Mouse (Mus musculus): ENCODE measurements around the gene Tmem131l.
A peak's percentile ranks its signal among the peaks of the same experiment; 100 is the strongest.

The Tmem131l gene

DNA sequence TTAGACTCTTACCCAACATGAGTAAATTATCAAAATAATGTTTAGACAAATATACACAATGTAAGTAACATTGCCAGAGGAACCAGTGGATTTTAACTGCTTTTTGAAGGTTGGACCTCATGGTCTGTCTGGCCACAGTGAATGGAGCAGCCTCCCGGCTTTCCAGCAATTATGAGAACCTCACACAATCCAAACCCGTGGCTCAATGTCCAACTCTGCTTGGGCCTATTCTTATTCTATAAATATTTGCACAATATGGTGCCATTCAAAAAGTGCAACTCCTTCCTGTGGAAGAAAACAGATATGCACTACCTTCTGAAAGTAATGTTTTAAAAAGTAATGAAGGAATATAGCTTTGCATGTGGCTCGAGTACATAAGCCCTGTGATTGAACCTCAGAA is 62.2 kb downstream of the Tmem131l start:
- no peak for DNase-seq (ENCODE audit: low spot score in 2 of 2)

DNA sequence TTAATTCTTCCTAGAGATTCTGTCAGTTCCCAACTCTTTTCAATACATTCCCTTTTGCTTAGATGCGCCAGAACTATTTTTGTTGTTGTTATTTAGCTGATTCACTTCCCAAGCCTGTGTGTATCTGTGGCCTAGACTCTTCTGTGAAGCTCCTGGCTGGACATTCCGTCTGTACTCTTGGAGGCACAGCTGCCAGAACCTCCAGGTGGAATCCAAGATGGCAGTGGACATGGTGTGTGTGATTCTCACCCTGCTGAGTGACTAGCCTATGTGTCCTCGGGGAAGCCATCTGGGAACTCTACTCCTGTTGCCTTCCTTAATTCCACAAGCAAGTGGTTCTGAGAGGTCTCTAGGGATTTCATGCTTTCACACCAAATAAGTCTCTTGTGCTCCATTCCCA is 63.8 kb downstream of the Tmem131l start:
- DNase-seq (ENCODE audit: low spot score in 2 of 2) = no peak

DNA sequence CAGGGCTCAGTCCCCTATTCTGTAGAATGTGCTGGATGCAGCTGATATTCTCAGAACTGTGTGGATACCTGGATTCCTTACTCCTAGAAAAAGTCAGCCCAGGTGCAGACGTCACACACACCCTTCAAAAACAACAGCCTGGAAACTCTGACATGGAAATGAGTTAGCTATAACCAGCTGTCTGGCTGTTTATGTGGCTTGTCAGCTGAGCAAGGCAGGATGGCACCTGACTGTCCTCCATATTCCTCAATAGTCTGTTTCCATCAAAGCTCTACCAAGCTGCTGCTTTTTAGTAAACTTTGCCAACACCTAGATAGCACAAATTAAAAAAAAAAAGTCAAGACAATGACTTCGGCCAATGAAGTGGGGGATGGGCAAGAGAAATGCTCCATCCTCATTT is 66.6 kb downstream of the Tmem131l start:
- no peak for DNase-seq (ENCODE audit: low spot score in 2 of 2)

DNA sequence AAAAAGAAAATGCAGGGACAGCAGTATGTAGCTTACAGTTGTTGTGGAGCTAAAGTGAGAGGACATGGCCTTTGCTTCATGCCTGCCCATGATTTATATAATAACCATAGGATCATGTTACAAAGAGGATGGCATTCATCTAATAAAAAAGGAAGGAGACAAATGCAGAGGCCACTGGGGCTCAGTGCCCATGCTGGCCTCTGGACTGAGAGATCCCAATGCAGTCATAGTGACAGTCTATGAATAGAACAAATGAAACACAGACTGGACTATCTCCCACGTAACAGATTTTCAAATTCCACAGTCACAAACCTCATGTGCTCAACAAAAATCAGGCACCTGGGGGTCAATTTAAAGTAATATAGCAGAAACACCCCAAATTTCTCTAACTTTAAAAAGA is 69.3 kb downstream of the Tmem131l start:
- no peak for DNase-seq (ENCODE audit: low spot score in 2 of 2)

DNA sequence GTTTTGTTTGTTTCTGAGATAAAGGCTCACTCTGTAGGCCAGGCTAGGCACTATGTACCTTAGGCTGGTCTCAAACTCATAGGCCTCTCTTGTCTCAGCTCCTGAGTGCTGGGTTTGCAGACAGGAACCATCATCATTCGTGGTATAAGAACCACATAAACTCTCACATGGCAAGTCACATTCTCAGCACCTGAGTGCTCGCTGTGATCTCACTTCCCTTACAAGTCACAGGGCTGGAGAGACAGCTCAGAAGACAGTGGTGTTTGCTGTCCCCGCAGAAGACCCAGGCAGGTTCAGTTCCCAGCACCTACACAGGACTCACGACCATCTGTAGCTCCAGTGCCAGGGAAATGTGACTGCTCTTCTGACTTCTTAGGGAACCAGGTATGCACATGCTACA is 70.9 kb downstream of the Tmem131l start:
- DNase-seq (ENCODE audit: low spot score in 2 of 2) = no peak

DNA sequence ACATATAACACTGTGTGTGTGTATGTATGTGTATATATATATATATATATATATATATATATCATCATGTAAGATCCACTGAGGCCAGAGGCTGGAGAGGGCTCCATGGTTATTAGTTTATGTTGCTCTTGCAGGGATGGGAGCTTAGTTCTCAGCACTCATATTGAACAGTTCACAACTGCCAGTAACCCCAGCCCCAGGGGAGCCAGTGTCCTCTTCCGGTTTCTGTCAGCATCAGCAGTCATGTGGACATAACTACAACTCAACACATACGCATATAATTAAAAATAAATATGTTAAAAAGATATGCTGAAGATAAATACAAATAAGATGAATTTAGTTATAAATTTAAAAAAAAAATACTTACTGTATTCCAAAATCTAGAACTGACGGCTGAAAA is 72.2 kb downstream of the Tmem131l start:
- no peak for DNase-seq (ENCODE audit: low spot score in 2 of 2)

DNA sequence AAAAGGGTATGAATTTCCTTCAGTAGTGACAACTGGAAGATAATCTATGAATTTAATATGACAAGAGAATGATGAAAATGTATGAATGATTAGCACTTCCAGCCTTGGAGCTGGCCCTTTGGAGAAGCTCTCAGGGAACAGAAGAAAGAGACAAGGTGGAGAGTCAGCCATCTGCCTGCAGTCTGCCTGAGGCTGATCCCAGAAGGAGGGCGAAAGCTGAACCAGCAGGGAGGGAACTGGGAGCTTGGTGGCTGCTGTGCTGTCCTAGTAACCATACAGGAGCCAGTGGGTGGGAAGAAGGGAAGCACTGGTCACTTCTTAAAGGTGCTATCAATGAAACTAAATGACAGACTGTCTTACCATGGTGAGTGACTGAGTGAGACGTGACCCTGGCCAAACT is 74.6 kb downstream of the Tmem131l start:
- no peak for DNase-seq (ENCODE audit: low spot score in 2 of 2)

DNA sequence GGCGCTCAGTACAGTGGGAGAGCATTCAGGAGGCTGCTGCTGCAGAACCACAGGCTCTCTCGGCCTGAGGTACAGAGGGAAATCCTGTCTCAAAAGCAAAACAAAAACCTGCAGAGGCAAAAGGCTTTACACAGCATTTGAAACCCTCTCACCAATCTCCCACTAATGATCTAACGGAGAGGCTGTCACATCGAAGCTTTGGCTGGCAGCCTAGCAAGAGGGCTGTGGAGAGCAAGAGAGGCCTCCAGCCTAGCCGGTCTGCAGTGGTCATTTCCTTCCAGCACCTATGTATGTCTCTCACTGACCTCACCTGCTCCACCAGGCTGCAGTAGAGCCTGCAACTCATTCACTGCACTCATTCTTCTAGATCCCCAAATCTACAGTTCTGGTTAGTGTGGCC is 76.3 kb downstream of the Tmem131l start:
- no peak for DNase-seq (ENCODE audit: low spot score in 2 of 2)

DNA sequence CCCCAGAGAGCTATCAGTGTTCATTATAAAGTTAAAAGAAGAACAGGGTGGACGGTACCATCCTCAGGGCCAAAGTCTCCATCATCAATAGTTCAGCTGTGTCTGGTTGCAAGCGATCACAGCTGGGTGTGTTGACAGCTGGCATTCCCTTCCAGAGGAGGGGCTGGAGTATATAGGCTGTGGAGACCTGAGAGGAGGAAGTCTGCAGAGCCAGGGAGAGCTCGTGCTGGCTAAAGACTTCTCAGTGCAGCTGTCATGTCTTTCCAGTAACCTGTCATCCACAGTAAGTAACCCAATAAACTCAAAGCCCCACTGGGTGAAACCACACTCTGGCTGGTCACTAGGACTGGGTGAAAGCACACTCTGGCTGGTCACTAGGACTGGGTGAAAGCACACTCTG is 77.4 kb downstream of the Tmem131l start:
- no peak for DNase-seq (ENCODE audit: low spot score in 2 of 2)

DNA sequence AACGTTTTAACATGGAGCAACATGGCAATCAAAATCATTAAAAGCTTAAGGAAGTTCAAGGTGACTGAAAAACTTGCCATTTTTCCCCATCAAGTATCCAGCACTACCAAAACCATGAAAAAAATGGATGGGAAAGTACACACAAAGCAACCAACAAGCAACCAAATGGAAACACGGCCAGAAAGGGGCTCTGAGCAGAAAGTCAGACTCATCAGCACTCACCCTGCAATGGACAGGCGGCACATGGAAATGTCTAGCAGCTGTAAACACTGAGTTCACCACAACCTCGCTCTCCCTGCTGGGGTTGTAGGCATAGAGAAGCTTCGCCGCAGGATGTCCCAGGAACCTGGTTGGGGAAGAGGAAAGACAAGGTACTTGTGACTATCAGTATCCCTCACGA is 77.9 kb downstream of the Tmem131l start:
- no peak for DNase-seq (ENCODE audit: low spot score in 2 of 2)

DNA sequence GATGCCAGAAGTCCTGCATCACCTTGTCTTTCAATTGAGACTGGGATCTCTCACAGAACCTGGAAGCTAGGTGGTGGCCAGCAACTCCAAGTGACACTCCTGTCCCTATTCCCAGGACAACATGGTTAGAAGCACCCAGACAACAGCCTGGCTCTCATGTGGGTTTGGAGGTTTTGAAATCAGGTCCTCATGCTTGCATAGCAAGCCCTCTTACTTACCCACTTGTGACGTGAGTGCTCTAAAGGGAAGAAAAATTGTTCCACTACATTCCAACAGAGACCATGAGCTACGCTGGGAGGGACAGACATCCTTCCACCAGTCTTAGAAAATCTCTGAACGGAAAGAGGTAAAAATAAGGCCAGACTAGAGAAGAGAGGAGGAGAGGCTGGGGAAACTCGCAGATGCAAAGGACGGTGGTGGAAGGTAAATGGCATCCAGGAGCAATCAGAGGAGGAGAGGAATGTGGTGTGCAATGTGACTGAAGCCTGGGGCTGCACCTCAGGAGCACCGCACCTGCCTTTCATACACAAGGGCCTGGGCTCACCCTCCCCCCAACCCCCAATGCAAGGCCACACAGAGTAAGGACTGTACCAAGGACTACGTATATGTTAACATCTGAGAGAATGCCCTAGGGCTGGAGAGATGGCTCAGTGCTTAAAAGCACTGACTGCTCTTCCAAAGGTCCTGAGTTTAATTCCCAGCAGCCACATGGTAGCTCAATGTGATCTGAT is 80.9 kb downstream of the Tmem131l start:
- DNase-seq (ENCODE audit: low spot score in 2 of 2) = no peak

DNA sequence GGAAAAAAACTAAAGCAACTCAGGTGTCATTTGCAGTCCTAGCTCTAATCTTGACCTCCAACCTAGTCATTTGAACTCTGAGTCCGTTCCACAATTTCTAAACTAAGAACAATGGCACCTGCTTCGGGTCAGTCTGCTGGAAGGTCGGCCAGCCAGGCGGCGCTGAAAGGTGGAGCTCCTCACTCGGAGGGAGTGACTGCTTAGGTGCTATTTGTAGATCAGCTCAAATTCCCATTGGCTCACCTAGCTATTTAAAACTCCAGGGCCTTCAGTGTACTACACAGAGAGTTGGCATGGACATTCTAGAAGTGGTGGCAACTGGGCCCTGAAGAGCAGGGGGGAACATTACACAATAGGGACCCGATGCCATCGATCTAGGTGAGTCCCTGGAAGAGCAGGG is 86.1 kb downstream of the Tmem131l start:
- DNase-seq (ENCODE audit: low spot score in 2 of 2) = no peak

DNA sequence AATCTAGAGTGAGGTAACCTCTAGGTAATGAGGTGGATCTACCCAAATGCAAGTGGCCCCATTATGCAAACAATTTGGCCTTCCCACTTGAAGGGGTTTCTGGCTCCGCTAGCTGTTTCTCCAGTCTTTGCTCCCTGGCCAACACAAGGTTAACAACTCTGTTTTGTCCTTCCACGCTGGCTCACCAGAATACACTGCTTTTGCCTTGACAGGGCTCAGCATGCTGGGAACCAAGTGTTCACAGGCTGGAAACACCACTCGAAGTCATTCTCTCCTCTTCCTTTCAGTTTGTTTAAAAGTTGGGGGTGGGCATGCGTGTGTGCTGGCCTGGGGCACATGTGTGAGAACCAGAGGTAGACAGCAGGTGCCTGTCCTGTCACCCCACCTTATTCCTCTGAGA is 91.2 kb downstream of the Tmem131l start:
- DNase-seq (ENCODE audit: low spot score in 2 of 2) = no peak

DNA sequence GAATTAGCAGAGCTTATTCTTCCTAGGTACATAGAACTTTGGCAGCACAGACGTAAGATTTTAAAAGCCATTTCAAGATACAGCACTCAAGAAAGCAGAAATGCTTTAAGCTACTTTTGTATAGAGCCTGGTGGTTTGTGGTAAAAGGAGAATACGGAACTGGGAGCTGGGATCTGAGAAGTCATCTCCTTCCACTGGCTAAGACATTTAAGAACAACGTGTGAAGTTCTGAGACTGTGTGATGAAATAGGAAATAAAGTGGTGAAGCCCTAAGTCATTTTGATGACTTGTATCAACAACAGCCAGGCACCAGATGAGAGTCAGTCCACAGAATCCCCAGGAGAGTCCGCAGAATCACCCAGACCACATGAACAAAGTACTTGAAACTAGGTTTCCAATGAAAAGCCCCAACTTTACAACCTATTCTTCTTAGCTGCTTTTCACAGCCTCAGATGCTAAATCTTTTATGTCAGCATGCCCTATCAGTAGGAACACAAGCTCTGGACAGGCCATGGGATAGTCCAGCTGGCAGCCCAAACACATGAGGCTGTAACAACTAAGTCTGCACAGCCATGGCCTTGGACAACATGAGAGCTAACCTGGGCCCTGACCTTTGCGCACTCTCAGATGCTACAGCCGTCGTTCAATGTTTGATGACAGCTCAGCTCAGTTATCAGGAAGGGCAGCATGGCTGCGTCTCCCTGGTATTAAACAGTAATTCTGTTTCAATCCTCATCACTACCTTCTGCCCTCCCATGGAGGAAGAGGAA is 92.3 kb downstream of the Tmem131l start:
- DNase-seq (ENCODE audit: low spot score in 2 of 2) = no peak

DNA sequence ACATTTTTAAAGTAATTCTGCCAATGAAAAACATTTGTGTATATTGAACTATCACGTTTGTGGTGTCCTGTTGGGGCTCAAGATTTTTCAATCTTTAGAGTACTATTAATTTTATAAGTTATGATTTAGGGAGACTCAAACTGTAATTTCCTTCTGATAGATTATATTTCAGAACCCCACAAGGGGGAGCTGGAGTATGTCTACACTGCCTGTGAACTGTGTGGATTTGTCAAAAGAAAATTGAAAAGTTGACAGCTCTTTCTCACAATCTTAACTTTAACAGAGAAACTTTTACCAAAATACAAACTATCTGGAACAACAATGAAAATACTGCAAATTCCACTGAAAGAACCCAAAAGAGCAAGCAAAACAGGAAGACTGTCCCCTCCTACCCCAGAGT is 93.1 kb downstream of the Tmem131l start:
- no peak for DNase-seq (ENCODE audit: low spot score in 2 of 2)

DNA sequence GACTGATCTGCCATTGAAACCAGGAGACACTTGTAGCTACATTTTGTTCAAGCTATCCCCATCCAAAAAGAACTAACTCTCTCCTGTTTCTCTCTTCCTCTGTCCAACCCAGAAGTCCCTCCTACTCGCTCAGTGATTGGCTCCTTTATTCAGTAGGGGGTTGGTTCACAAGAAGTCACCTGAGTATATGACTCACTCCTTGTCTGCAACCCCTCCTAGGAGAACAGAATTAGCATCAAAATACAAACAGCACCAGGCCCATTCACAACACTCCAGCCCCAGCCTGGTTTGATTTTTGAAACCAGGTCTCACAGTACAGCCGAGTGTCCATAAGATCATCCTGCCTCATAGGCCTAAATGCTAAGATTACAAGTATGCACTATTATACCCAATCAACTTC is 96.3 kb downstream of the Tmem131l start:
- DNase-seq (ENCODE audit: low spot score in 2 of 2) = no peak

DNA sequence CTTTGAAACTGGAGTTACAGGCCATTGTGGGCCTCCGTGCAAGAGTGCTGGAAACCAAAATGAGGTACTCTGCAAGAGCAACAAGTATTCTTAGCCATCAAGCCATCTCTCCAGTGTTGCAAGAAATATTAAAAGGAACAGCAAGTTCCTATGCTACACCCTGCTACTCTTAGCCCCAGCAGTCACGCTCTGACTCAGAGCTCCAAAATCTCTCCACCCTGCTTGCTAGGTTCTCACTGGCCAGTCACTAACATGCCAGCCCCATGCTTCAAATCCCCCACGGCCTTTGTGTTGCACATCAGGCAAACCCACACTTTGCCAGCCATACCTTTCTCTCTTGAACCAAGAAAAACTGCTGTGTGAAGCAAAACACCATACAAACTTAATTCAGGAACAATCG is 96.8 kb downstream of the Tmem131l start:
- DNase-seq (ENCODE audit: low spot score in 2 of 2) = no peak

DNA sequence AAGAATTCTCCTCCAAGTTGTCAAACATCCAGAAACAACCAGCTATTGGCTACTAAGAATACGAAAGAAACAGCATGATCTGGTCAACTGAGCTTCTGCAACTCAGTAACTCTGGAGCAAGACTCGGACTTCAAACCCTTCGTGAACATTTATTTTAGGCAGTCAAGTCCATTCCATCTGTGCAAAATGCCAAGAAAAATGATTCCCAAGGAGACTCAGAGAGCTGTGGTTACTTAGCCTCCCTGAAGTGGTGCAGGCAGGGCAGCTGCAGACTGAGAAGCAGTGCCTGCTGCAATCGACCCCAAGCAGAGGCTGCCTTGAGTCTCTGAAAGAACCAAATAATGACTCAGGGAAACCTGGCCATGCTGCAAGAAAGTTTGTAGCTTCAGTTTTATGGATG is 98.1 kb downstream of the Tmem131l start:
- DNase-seq (ENCODE audit: low spot score in 2 of 2) = no peak

DNA sequence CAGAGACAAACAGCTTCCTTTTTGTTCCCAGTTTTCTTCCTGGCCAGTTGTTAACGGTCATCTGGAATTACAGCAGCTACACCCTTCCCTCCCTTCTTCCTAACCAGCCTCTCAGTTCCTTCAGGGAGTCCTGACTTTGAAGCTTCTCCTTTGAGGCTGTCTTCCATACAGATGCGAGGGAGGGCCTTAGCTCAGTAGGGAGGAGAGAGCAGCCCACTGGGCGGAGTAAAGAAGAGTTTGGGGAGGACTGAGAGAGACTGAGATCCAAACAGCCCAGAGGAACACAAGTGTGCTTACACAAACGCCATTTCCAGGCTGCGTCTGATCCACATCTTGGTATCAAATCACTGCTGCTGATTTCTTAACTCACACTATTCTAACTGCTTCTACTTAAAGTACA is 101.1 kb downstream of the Tmem131l start:
- DNase-seq (ENCODE audit: low spot score in 2 of 2) = no peak

DNA sequence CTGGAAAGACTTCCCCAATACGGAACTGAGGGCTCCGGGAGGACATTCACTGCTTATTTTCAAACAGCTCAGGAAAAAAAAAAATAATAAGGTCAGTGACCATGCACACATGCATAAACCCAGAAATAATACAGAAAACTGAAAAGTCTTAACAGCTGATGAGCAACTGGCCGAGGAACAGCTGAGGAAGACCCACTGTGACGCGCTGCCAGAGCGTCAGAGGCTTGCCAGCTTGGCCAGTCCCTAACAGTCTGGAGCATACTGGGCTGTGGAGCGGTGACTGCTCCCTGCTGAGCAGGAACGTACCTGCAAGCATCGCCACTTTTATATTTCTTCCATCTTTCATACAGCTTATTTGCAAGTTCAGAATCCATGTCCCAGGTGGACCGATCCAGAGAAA is 105.5 kb downstream of the Tmem131l start:
- DNase-seq (ENCODE audit: low spot score in 2 of 2) = no peak

DNA sequence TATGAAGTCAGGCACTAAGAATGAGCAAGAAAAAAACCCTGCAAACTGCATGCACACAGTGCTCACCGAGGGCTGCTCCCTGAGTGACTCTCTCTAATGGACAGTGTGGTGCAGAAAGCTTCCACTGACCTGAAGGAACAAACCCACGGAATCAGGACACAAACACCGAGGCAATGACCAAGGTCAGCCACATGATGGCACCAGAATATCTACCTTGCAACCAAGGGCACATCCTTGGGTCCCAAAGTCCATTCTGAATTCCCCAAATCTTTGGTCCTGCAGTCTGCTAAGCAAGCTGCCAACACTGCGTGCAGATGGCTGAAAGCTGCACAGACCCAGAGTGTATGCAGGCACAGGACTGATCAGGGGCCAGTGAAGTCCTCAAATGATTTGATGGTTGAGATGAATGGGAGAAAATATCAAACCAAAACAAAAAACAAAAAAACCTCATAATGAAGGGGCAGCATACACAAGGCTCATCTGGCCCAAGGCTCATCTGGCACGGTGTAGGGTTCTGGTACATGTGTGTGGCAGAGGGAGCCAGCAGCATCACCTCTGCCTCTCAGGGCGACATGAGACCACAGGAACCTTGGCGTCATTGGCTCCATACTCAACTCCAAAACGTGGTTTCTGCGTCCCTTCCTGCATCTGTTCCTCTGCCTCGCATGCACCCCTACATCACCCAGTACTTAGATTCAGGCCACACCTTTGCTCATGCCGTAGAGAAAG is 124.0 kb downstream of the Tmem131l start:
- DNase-seq (ENCODE audit: low spot score in 2 of 2) = peak in 1 of 2 experiments; percentile 32

DNA sequence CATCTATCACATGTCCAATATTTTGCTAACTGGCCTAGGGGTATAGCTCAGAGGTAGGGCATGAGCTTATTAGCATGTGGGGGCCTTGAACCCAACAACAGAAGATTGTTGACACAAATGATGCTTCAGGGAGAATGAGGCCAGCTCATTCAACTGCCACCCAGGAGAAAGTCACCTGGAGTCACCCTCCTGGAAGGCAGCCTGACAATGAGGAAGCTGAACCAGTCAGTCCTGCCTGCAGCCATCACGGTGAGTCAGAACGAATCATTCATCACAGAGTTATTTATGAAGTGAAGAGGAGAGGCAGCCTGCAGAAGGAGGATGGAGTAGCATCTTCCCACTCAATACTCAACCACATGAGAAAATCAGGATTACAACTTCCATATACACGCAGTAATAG is 124.9 kb downstream of the Tmem131l start:
- DNase-seq (ENCODE audit: low spot score in 2 of 2) = no peak

DNA sequence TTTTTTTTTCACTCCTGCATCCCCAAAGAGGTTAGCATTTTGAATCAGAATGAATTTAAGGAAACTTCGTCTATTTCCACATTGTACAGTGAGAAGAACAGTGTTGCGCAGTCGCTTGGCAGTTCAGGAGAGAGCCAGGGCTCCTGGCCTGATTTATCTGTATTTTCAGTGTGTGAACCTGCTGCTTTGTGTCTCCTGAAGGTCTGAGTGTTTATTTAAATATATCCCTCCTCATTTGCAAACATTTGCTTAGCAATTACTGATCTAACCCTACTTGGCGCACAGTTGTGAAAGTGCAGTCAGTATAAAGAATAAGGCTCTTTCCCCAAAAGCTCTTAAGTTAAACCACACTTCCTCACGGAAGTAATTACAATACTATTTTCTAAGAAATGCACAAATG is 129.3 kb downstream of the Tmem131l start:
- no peak for DNase-seq (ENCODE audit: low spot score in 2 of 2)
